ENCODE assay signal across 8 mouse cellular contexts in genomic region chr15:8443926-8444889, GRCm38 (mm10). TPM values are rescaled to one million over a fixed set of nuclear protein-coding genes. Genes with fewer than 3 reads are reported as not detected.
DNase-seq lines count a peak whose midpoint lies in the region; ATAC-seq lines count a peak whose summit lies in the region.

Nipbl (minus strand) TSS chr15:8444463.

- peak; percentile 93 for ATAC-seq in hindbrain, embryonic 16.5 days

- H3K4me2 ChIP-seq in hindbrain, embryonic 16.5 days (ENCODE audit: low read length): peak within 1 kb of the TSS; percentile 99

- H3K36me3 ChIP-seq in hindbrain, embryonic 16.5 days (ENCODE audit: control insufficient read depth, insufficient read depth, low read length): no peaks in the 10 kb centered on the region

- H3K27me3 ChIP-seq in hindbrain, embryonic 16.5 days (replicated peaks; ENCODE audit: control insufficient read depth, insufficient read depth, low read length): no peaks in the 10 kb centered on the region

- H3K27ac ChIP-seq in hindbrain, embryonic 16.5 days (ENCODE audit: low read depth, low read length): peak within 1 kb of the TSS; percentile 99

- peak within 1 kb of the TSS; percentile 99 for H3K9ac ChIP-seq in hindbrain, embryonic 16.5 days (ENCODE audit: low read depth, low read length)

- H3K4me3 ChIP-seq in hindbrain, embryonic 16.5 days (ENCODE audit: low read length): peak within 1 kb of the TSS; percentile 97

- H3K4me1 ChIP-seq in hindbrain, embryonic 16.5 days (ENCODE audit: control insufficient read depth, insufficient read depth, low read depth, low read length): peaks cover 22% of the 10 kb centered on the region

- WGBS in hindbrain, embryonic 16.5 days: under 1% methylated on average over 81 of the region's 102 CpGs

- peak; percentile 95 for DNase-seq in ZHBTc4 (ENCODE audit: low read depth, low spot score)
- DNase-seq in cerebellum, postnatal 4 days (ENCODE audit: low spot score in 2 of 2): peak; percentile 81 to 85
- peak; percentile 90 for DNase-seq in gastrocnemius, adult 18-20 months (ENCODE audit: low spot score)
- DNase-seq in left cerebral cortex, adult 18-20 months (ENCODE audit: low spot score in 2 of 2): peak; percentile 90 to 92
- DNase-seq in lung, postnatal 4 days: peak; percentile 93 to 95
- peak; percentile 98 for DNase-seq in retina, postnatal 1 day
- DNase-seq in thymus, postnatal 4 days: peak; percentile 94

- H3K9me3 ChIP-seq in hindbrain, embryonic 16.5 days (ENCODE audit: control insufficient read depth, low read length): no peaks in the 10 kb centered on the region

RNA-seq across cellular contexts. Expression of gene Nipbl, which starts in this region (rescaled TPM):
- 10 to 100 TPM; 19.3 to 22.3 TPM for total RNA-seq in gastrocnemius, adult 18-20 months (2021)
- 12.1 and 13.3 TPM in 2 replicates for polyA plus RNA-seq in hindbrain, embryonic 16.5 days (2015; fragmentation: Nextera tagmentation; extraction: Ambion mirVana)
- total RNA-seq in left cerebral cortex, adult 18-20 months (2021): 10 to 100 TPM; 28.2 to 31.0 TPM

Comparison
In these comparisons a context has a peak if more than half of its experiments do, and no peak if none do; other contexts are left out.
1. Peak in every context shown above with its lines: DNase-seq, ATAC-seq, H3K4me3 ChIP-seq and H3K27ac ChIP-seq.